Mouse (Mus musculus) liver, postnatal 0 days (tissue): ENCODE data around the gene Cyp2s1.

Experiments used
- CTCF ChIP-seq: sonication (generic); IDR thresholded peaks from 2 replicates; pipeline ENCODE4 v1.5.1; 2016; ENCODE audit warnings: antibody characterized with exemption, low read depth
- EP300 ChIP-seq: IDR thresholded peaks from 2 replicates; pipeline ENCODE4 v1.6.1; 2016; ENCODE audit warnings: antibody characterized with exemption, low read depth, mild to moderate bottlenecking

DNA sequence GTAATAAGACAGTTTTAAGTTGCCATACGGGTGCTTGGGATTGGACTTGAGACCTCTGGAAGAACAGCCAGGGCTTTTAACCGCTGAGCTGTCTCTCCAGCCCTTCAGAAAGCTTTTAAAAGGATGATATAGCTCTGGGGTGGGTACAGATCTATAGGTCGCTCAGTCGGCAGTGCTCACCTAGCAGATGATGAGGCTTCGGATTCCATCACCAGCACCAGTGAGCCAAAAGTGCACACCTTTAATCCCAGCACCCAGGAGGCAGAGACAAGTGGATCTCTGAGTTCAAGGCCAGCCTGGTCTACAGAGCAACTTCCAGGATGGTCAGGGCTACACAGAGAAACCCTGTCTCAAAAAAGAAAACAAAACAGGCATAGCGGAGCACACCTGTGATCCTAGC is 15.7 kb downstream of the Cyp2s1 start:
- TF ChIP-seq CTCF (no peak), EP300 (no peak)
